Mouse (Mus musculus): Measurements from ENCODE around the gene Heca. TPM values are rescaled to one million over a fixed set of nuclear protein-coding genes. Genes with fewer than 3 reads are reported as not detected.

Heca gene
- polyA plus RNA-seq, 1 experiment from 2014 or later: 4.4 TPM

GRCm38 (mm10) chr10:17946046-17946445 lies 1.8 kb downstream of the Heca start:
- H3K9ac ChIP-seq (ENCODE audit: low read depth, low read length): peak overlapping the region; percentile 53
- 38% methylated on average over 3 of the region's 3 CpGs for WGBS
- no peak for ATAC-seq

GRCm38 (mm10) chr10:17933622-17934021 lies 14.2 kb downstream of the Heca start:
- no peaks in the 10 kb centered on the region for H3K27me3 ChIP-seq (ENCODE audit: control insufficient read depth, insufficient read depth, low read depth, low read length)
- WGBS: 87% methylated on average over 2 of the region's 2 CpGs
- ATAC-seq: no peak
- H3K9ac ChIP-seq (ENCODE audit: low read depth, low read length): no peak overlapping the region
- no peaks in the 10 kb centered on the region for H3K9me3 ChIP-seq (replicated peaks; ENCODE audit: control insufficient read depth, low read length, poor library complexity, severe bottlenecking)
- H3K36me3 ChIP-seq (ENCODE audit: control insufficient read depth, insufficient read depth, low read length): no peaks in the 10 kb centered on the region
- H3K4me2 ChIP-seq (ENCODE audit: low read length): no peak overlapping the region
- H3K4me3 ChIP-seq (ENCODE audit: low read depth, low read length): no peak overlapping the region
- H3K27ac ChIP-seq (ENCODE audit: low read length): no peak overlapping the region
- peaks cover 7% of the 10 kb centered on the region for H3K4me1 ChIP-seq (ENCODE audit: control insufficient read depth, insufficient read depth, low read length)

More at GRCm38 (mm10) chr10:17946046-17946445, 1.8 kb downstream of the Heca start:
- Histone ChIP-seq H3K4me3 (ENCODE audit: low read depth, low read length) (peak overlapping the region; percentile 31), H3K36me3 (ENCODE audit: control insufficient read depth, insufficient read depth, low read length) (no peaks in the 10 kb centered on the region), H3K4me2 (ENCODE audit: low read length) (peak overlapping the region; percentile 66), H3K4me1 (ENCODE audit: control insufficient read depth, insufficient read depth, low read length) (peaks cover 15% of the 10 kb centered on the region), H3K9me3 (replicated peaks; ENCODE audit: control insufficient read depth, low read length, poor library complexity, severe bottlenecking) (no peaks in the 10 kb centered on the region), H3K27ac (ENCODE audit: low read length) (no peak overlapping the region), H3K27me3 (ENCODE audit: control insufficient read depth, insufficient read depth, low read depth, low read length) (no peaks in the 10 kb centered on the region)

- 60% methylated on average over 3 of the region's 3 CpGs for WGBS
- H3K9me3 ChIP-seq (replicated peaks; ENCODE audit: control insufficient read depth, low read length, poor library complexity, severe bottlenecking): no peaks in the 10 kb centered on the region
- H3K4me3 ChIP-seq (ENCODE audit: low read depth, low read length): no peak overlapping the region
- no peak overlapping the region for H3K9ac ChIP-seq (ENCODE audit: low read depth, low read length)
- H3K27ac ChIP-seq (ENCODE audit: low read length): no peak overlapping the region
- ATAC-seq: no peak
- H3K36me3 ChIP-seq (ENCODE audit: control insufficient read depth, insufficient read depth, low read length): no peaks in the 10 kb centered on the region
- H3K4me2 ChIP-seq (ENCODE audit: low read length): no peak overlapping the region
- H3K27me3 ChIP-seq (ENCODE audit: control insufficient read depth, insufficient read depth, low read depth, low read length): no peaks in the 10 kb centered on the region
- peaks cover 7% of the 10 kb centered on the region for H3K4me1 ChIP-seq (ENCODE audit: control insufficient read depth, insufficient read depth, low read length)
Observed at GRCm38 (mm10) chr10:17932131-17932530, 15.7 kb downstream of the Heca start.

GRCm38 (mm10) chr10:17931157-17931556 lies 16.7 kb downstream of the Heca start:
- ATAC-seq: no peak
- no peak overlapping the region for H3K27ac ChIP-seq (ENCODE audit: low read length)
- H3K36me3 ChIP-seq (ENCODE audit: control insufficient read depth, insufficient read depth, low read length): no peaks in the 10 kb centered on the region
- H3K9me3 ChIP-seq (replicated peaks; ENCODE audit: control insufficient read depth, low read length, poor library complexity, severe bottlenecking): no peaks in the 10 kb centered on the region
- H3K27me3 ChIP-seq (ENCODE audit: control insufficient read depth, insufficient read depth, low read depth, low read length): no peaks in the 10 kb centered on the region
- WGBS: 71% methylated on average over 1 of the region's 1 CpGs
- no peak overlapping the region for H3K9ac ChIP-seq (ENCODE audit: low read depth, low read length)
- H3K4me1 ChIP-seq (ENCODE audit: control insufficient read depth, insufficient read depth, low read length): peaks cover 7% of the 10 kb centered on the region
- no peak overlapping the region for H3K4me3 ChIP-seq (ENCODE audit: low read depth, low read length)
- H3K4me2 ChIP-seq (ENCODE audit: low read length): no peak overlapping the region

GRCm38 (mm10) chr10:17930445-17931083 lies 17.3 kb downstream of the Heca start:
- no peak overlapping the region for H3K9ac ChIP-seq (ENCODE audit: low read depth, low read length)
- no peaks in the 10 kb centered on the region for H3K9me3 ChIP-seq (replicated peaks; ENCODE audit: control insufficient read depth, low read length, poor library complexity, severe bottlenecking)
- no peaks in the 10 kb centered on the region for H3K36me3 ChIP-seq (ENCODE audit: control insufficient read depth, insufficient read depth, low read length)
- H3K4me1 ChIP-seq (ENCODE audit: control insufficient read depth, insufficient read depth, low read length): peaks cover 7% of the 10 kb centered on the region
- H3K27me3 ChIP-seq (ENCODE audit: control insufficient read depth, insufficient read depth, low read depth, low read length): no peaks in the 10 kb centered on the region
- 47% methylated on average over 6 of the region's 6 CpGs for WGBS
- H3K27ac ChIP-seq (ENCODE audit: low read length): no peak overlapping the region
- 0 out of 2 replicates have a peak, but pooled peaks have one; percentile 28 for ATAC-seq
- H3K4me2 ChIP-seq (ENCODE audit: low read length): no peak overlapping the region
- H3K4me3 ChIP-seq (ENCODE audit: low read depth, low read length): no peak overlapping the region

- Histone ChIP-seq H3K27ac (ENCODE audit: low read length) (no peak overlapping the region), H3K9me3 (replicated peaks; ENCODE audit: control insufficient read depth, low read length, poor library complexity, severe bottlenecking) (no peaks in the 10 kb centered on the region), H3K4me1 (ENCODE audit: control insufficient read depth, insufficient read depth, low read length) (peaks cover 2% of the 10 kb centered on the region; the same call in 1 of the 2 replicates), H3K4me3 (ENCODE audit: low read depth, low read length) (no peak overlapping the region), H3K27me3 (ENCODE audit: control insufficient read depth, insufficient read depth, low read depth, low read length) (no peaks in the 10 kb centered on the region), H3K36me3 (ENCODE audit: control insufficient read depth, insufficient read depth, low read length) (no peaks in the 10 kb centered on the region), H3K9ac (ENCODE audit: low read depth, low read length) (no peak overlapping the region), H3K4me2 (ENCODE audit: low read length) (no peak overlapping the region)
- WGBS: 97% methylated on average over 3 of the region's 3 CpGs
- ATAC-seq: no peak
Observed at GRCm38 (mm10) chr10:17925200-17925599, 22.7 kb downstream of the Heca start.

GRCm38 (mm10) chr10:17924166-17924565 lies 23.7 kb downstream of the Heca start:
- Histone ChIP-seq H3K27ac (ENCODE audit: low read length) (no peak overlapping the region), H3K4me2 (ENCODE audit: low read length) (no peak overlapping the region), H3K9me3 (replicated peaks; ENCODE audit: control insufficient read depth, low read length, poor library complexity, severe bottlenecking) (no peaks in the 10 kb centered on the region), H3K27me3 (ENCODE audit: control insufficient read depth, insufficient read depth, low read depth, low read length) (no peaks in the 10 kb centered on the region), H3K36me3 (ENCODE audit: control insufficient read depth, insufficient read depth, low read length) (no peaks in the 10 kb centered on the region), H3K4me3 (ENCODE audit: low read depth, low read length) (no peak overlapping the region), H3K4me1 (ENCODE audit: control insufficient read depth, insufficient read depth, low read length) (no peaks in the 10 kb centered on the region), H3K9ac (ENCODE audit: low read depth, low read length) (no peak overlapping the region)
- 89% methylated on average over 3 of the region's 3 CpGs for WGBS
- no peak for ATAC-seq

GRCm38 (mm10) chr10:17921381-17921780 lies 26.5 kb downstream of the Heca start:
- Histone ChIP-seq H3K4me3 (ENCODE audit: low read depth, low read length) (no peak overlapping the region), H3K27me3 (ENCODE audit: control insufficient read depth, insufficient read depth, low read depth, low read length) (no peaks in the 10 kb centered on the region), H3K9me3 (replicated peaks; ENCODE audit: control insufficient read depth, low read length, poor library complexity, severe bottlenecking) (no peaks in the 10 kb centered on the region), H3K27ac (ENCODE audit: low read length) (no peak overlapping the region), H3K4me2 (ENCODE audit: low read length) (no peak overlapping the region), H3K4me1 (ENCODE audit: control insufficient read depth, insufficient read depth, low read length) (peaks cover 3% of the 10 kb centered on the region; the same call in 1 of the 2 replicates), H3K9ac (ENCODE audit: low read depth, low read length) (no peak overlapping the region), H3K36me3 (ENCODE audit: control insufficient read depth, insufficient read depth, low read length) (no peaks in the 10 kb centered on the region)
- 67% methylated on average over 4 of the region's 4 CpGs for WGBS
- ATAC-seq: no peak

GRCm38 (mm10) chr10:17919971-17920370 lies 27.9 kb downstream of the Heca start:
- Histone ChIP-seq H3K27me3 (ENCODE audit: control insufficient read depth, insufficient read depth, low read depth, low read length) (no peaks in the 10 kb centered on the region), H3K9me3 (replicated peaks; ENCODE audit: control insufficient read depth, low read length, poor library complexity, severe bottlenecking) (no peaks in the 10 kb centered on the region), H3K27ac (ENCODE audit: low read length) (no peak overlapping the region), H3K4me3 (ENCODE audit: low read depth, low read length) (no peak overlapping the region), H3K4me1 (ENCODE audit: control insufficient read depth, insufficient read depth, low read length) (peaks cover 3% of the 10 kb centered on the region; the same call in 1 of the 2 replicates), H3K9ac (ENCODE audit: low read depth, low read length) (no peak overlapping the region), H3K4me2 (ENCODE audit: low read length) (no peak overlapping the region), H3K36me3 (ENCODE audit: control insufficient read depth, insufficient read depth, low read length) (peaks cover 6% of the 10 kb centered on the region; the same call in 1 of the 2 replicates)
- WGBS: 76% methylated on average over 5 of the region's 5 CpGs
- no peak for ATAC-seq
